Mouse (Mus musculus): ENCODE results near the gene Usp36. TPM values are rescaled to one million over a fixed set of nuclear protein-coding genes. Genes with fewer than 3 reads are reported as not detected.

Usp36 gene
- polyA plus RNA-seq, 1 experiment, result 26.7 TPM

DNA sequence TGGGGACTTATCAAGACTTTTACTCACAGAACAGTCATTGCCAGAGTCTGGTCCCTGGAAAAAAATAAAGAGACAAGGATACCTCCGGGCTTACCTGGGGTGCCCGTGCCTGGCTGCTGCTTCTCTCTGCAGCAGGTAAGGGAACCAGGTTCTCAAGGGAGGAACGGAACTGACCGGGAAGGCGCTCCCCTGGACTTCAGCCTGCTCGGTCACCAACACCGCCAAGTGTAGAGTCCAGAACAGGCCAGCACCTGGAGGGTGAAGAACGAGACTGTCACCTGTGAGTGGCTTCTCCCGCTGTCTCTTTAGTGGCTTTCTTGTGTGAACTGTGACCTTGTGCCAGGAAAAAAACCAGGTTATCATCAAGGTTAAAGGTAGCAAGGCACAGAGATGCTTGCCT lies 2.5 kb downstream of the Usp36 start:
- Histone ChIP-seq H3K4me3 (ENCODE audit: insufficient read depth, low read length) (no peak overlapping the region), H3K4me1 (ENCODE audit: control insufficient read depth, insufficient read depth, low read length) (peaks cover 4% of the 10 kb centered on the region; the same call in 1 of the 2 replicates), H3K27ac (ENCODE audit: insufficient read depth, low read length) (no peak overlapping the region)
- no peak for TF ChIP-seq POLR2A (IDR thresholded peaks at IDR 0.05; ENCODE audit: extremely low read depth, insufficient read depth, low read length)
- no peak for TF ChIP-seq CTCF (IDR thresholded peaks at IDR 0.05; ENCODE audit: extremely low read depth, insufficient read depth, low read length)

DNA sequence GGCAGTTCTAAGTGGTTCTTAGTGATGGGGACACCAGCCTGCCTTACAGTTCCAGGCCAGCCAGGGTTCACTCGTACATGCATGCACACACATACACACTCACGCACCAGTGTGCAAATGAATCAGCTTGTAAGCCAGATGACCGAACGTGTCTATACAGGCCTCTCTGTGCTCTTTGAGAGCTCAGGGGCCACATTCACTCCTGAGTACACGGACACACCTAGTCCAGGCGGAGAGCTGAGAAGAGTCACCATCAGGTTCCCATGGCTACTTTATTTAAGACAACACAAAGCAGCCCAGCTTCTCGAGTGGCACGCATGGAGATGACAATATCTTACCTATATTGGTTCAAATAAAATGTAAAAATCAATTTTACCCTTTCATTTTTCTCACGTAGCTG lies 3.6 kb downstream of the Usp36 start:
- peaks cover 4% of the 10 kb centered on the region; the same call in 1 of the 2 replicates for H3K4me1 ChIP-seq (ENCODE audit: control insufficient read depth, insufficient read depth, low read length)
- TF ChIP-seq POLR2A (IDR thresholded peaks at IDR 0.05; ENCODE audit: extremely low read depth, insufficient read depth, low read length), result no peak
- TF ChIP-seq CTCF (IDR thresholded peaks at IDR 0.05; ENCODE audit: extremely low read depth, insufficient read depth, low read length), result no peak
- no peak overlapping the region for H3K27ac ChIP-seq (ENCODE audit: insufficient read depth, low read length)
- H3K4me3 ChIP-seq (ENCODE audit: insufficient read depth, low read length), result no peak overlapping the region

DNA sequence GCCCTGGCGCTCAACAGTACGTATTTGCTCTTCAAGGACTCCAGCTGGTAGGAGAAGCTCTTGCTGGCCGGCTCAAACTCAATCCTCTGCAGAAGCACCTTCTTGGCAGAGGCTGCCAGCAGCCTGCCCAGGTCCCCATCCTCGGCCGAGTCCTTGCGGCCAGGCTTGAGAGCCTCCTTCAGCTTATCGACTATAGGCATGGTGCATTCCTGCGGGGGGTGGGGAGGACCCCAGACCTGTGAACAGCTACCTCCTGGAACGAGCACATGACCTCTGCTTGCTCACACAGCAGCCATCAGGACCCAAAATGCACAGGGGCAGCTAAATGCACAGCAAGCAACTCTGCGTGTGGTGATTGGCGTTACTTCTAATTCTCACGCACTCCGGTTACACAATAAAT lies 4.3 kb downstream of the Usp36 start:
- Histone ChIP-seq H3K27ac (ENCODE audit: insufficient read depth, low read length) (no peak overlapping the region), H3K4me1 (ENCODE audit: control insufficient read depth, insufficient read depth, low read length) (peaks cover 4% of the 10 kb centered on the region; the same call in 1 of the 2 replicates), H3K4me3 (ENCODE audit: insufficient read depth, low read length) (no peak overlapping the region)
- TF ChIP-seq POLR2A (IDR thresholded peaks at IDR 0.05; ENCODE audit: extremely low read depth, insufficient read depth, low read length), result no peak
- TF ChIP-seq CTCF (IDR thresholded peaks at IDR 0.05; ENCODE audit: extremely low read depth, insufficient read depth, low read length), result no peak

DNA sequence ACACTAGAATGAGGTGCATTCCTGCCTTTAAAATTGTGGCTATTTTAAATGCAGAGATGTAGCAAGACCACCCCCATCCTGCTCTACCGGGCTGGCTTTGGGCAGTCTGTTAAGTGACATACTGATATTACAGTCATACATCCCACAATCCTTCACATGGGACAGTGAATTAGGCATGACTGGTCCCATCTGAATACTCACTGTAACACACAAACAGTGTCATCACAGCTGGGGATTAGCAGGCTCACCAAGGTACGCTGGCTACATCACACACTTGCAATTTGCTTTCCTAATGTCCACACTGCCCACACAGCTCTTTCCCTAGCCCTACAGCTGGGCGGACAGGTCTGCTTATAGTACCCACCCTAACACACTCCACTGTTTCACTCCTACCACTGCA lies 9.8 kb downstream of the Usp36 start:
- H3K4me3 ChIP-seq (ENCODE audit: insufficient read depth, low read length), result no peak overlapping the region
- TF ChIP-seq CTCF (IDR thresholded peaks at IDR 0.05; ENCODE audit: extremely low read depth, insufficient read depth, low read length), result no peak
- no peak for TF ChIP-seq POLR2A (IDR thresholded peaks at IDR 0.05; ENCODE audit: extremely low read depth, insufficient read depth, low read length)
- H3K27ac ChIP-seq (ENCODE audit: insufficient read depth, low read length), result no peak overlapping the region
- no peaks in the 10 kb centered on the region for H3K4me1 ChIP-seq (ENCODE audit: control insufficient read depth, insufficient read depth, low read length)

DNA sequence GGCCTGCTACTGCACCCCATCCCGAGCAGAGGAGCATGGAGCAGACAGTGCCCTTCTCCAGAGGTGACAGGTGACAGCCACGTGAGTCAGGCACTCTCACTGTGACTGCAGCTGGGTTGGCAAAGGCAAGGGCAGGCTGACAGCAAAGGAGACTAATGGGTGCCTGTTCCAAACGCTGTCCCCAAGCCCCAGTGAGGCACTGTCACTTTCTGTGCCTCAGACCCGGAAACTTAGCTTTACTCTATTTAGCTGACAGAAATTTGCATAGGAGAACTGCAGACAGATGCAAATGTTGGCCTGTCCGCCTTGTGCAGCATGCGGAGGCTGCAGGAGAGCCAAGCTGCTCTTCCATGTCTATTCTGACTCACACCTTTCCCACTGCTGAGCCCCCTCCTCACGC lies 13.7 kb downstream of the Usp36 start:
- H3K4me3 ChIP-seq (ENCODE audit: insufficient read depth, low read length), result no peak overlapping the region
- H3K27ac ChIP-seq (ENCODE audit: insufficient read depth, low read length), result no peak overlapping the region
- TF ChIP-seq CTCF (IDR thresholded peaks at IDR 0.05; ENCODE audit: extremely low read depth, insufficient read depth, low read length) (no peak), POLR2A (IDR thresholded peaks at IDR 0.05; ENCODE audit: extremely low read depth, insufficient read depth, low read length) (no peak)
- no peaks in the 10 kb centered on the region for H3K4me1 ChIP-seq (ENCODE audit: control insufficient read depth, insufficient read depth, low read length)

DNA sequence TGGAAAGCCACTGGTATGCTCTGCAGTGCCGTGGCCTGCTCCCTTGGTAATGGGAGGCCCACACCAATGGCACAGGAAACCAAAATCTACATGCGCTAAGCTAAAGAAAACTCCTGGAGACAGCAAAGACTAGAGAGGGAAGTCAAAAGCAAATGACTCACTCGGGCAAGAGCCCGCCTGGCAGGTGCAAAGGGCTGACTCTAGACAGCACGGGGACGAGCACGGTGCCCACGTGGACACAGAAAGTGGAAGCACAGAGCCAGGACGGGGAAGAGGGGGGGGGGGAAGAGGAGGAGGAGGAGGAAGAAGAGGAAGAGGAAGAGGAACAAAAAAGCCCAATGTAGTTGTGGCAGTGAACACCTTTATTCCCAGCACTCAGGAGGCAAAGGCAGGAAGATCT lies 15.0 kb downstream of the Usp36 start:
- Histone ChIP-seq H3K27ac (ENCODE audit: insufficient read depth, low read length) (no peak overlapping the region), H3K4me1 (ENCODE audit: control insufficient read depth, insufficient read depth, low read length) (no peaks in the 10 kb centered on the region), H3K4me3 (ENCODE audit: insufficient read depth, low read length) (no peak overlapping the region)
- TF ChIP-seq CTCF (IDR thresholded peaks at IDR 0.05; ENCODE audit: extremely low read depth, insufficient read depth, low read length), result no peak
- no peak for TF ChIP-seq POLR2A (IDR thresholded peaks at IDR 0.05; ENCODE audit: extremely low read depth, insufficient read depth, low read length)

DNA sequence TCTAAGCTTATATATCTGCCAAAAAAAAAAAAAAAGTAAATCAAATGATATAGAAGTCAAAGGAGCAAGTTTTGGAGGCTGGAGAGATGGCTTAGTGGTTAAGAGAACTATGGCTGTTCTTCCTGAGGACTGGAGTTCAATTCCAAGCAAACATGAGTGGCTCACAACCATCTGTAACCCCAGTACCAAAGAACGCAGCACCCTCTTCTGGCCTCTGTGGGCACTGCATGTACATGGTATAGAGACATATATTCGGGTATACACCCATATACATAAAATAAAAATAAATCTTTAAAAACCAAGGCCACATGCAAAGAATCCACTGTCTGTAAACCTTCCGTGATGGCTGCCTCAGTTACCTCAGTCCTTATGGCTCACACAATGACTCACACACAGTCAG lies 20.2 kb downstream of the Usp36 start:
- TF ChIP-seq POLR2A (IDR thresholded peaks at IDR 0.05; ENCODE audit: extremely low read depth, insufficient read depth, low read length) (no peak), CTCF (IDR thresholded peaks at IDR 0.05; ENCODE audit: extremely low read depth, insufficient read depth, low read length) (peak; percentile 24; the same call in 1 of the 2 replicates)

DNA sequence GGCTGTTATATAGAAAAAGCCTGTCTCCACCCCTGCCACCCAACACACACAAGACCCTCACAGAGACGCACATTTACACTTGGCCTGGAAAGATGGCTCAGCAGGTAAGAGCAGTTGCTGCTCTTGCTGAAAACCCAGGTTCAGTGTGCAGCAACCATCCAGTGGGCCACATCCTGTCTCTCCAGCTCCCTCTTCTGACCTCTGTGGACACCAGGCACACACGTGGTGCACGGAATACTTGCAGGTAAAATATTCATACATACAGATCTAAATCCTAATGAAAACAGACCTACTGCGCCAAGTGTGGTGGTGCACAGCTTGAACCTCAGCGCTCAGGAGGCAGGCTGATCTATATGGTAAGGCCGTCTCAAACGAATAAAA lies 23.4 kb downstream of the Usp36 start:
- Histone ChIP-seq H3K4me3 (ENCODE audit: insufficient read depth, low read length) (no peak overlapping the region), H3K27ac (ENCODE audit: insufficient read depth, low read length) (no peak overlapping the region), H3K4me1 (ENCODE audit: control insufficient read depth, insufficient read depth, low read length) (no peaks in the 10 kb centered on the region)
- TF ChIP-seq CTCF (IDR thresholded peaks at IDR 0.05; ENCODE audit: extremely low read depth, insufficient read depth, low read length) (no peak), POLR2A (IDR thresholded peaks at IDR 0.05; ENCODE audit: extremely low read depth, insufficient read depth, low read length) (no peak)

More for the DNA sequence above, 20.2 kb downstream of the Usp36 start:
- no peak overlapping the region for H3K4me3 ChIP-seq (ENCODE audit: insufficient read depth, low read length)
- no peaks in the 10 kb centered on the region for H3K4me1 ChIP-seq (ENCODE audit: control insufficient read depth, insufficient read depth, low read length)
- no peak overlapping the region for H3K27ac ChIP-seq (ENCODE audit: insufficient read depth, low read length)

DNA sequence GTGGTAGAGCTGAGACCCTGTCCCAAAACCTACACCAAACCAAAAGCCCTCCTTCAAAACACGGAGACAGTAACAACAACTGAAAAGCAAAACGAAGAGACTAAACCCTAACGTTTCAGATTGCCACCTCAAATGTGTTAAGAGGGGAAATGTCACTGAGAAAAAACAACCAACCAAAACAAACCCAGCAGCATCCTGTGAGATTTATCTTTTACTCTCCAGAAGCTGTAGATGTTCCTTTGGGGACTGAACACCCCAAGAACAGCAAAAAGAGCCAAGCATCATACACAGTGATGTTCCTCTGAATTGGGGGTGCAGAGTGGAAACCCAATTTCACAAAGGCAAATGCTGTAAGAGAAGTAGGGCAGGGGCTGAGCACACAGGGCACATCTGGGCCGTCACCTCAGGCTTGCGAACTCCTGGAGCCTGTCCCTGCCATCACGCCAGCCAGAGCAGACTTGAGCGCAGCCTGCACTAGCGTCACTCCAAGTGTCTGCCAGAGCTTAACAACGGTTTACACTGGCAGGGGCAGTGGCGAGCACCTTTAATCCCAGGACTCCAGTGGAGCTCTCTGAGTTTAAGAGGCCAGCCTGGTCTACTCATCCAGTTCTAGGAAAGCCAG lies 23.9 kb downstream of the Usp36 start:
- no peak overlapping the region for H3K4me3 ChIP-seq (ENCODE audit: insufficient read depth, low read length)
- TF ChIP-seq CTCF (IDR thresholded peaks at IDR 0.05; ENCODE audit: extremely low read depth, insufficient read depth, low read length), result no peak
- TF ChIP-seq POLR2A (IDR thresholded peaks at IDR 0.05; ENCODE audit: extremely low read depth, insufficient read depth, low read length), result no peak
- H3K4me1 ChIP-seq (ENCODE audit: control insufficient read depth, insufficient read depth, low read length), result no peaks in the 10 kb centered on the region
- H3K27ac ChIP-seq (ENCODE audit: insufficient read depth, low read length), result no peak overlapping the region

DNA sequence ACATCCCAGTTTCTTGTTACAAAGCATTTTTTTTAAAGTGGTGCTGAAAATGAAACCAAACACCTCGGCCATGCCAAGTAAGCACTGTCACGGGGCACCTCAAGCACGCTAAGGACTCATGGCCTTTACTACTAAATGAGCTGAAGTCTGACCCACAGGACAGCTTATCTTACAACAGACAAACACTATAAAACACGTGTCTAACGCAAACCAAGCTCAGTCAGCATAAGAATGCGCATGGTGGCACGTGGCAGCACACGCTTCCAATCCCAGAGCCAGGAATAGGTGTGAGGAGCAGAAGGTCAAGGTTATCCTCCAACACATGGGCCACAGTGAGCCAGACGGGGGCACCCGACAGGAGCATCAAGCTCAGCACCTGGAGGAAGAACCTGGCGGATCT lies 24.4 kb downstream of the Usp36 start:
- H3K4me1 ChIP-seq (ENCODE audit: control insufficient read depth, insufficient read depth, low read length), result no peaks in the 10 kb centered on the region
- no peak overlapping the region for H3K4me3 ChIP-seq (ENCODE audit: insufficient read depth, low read length)
- no peak for TF ChIP-seq POLR2A (IDR thresholded peaks at IDR 0.05; ENCODE audit: extremely low read depth, insufficient read depth, low read length)
- no peak for TF ChIP-seq CTCF (IDR thresholded peaks at IDR 0.05; ENCODE audit: extremely low read depth, insufficient read depth, low read length)
- no peak overlapping the region for H3K27ac ChIP-seq (ENCODE audit: insufficient read depth, low read length)

All from cortical plate, adult 2 months (tissue).